Mouse (Mus musculus) brain, adult 10 weeks (tissue): ENCODE measurements around the gene Ppp1r3e. TPM values are rescaled to one million over a fixed set of nuclear protein-coding genes. Genes with fewer than 3 reads are reported as not detected.

ENCODE experiments used
- polyA plus RNA-seq: library from polyadenylated mRNA; stranded (reverse); fragments of 350-450 nt; fragmentation: Illumina TruSeq; extraction: RNeasy Lipid Tissue Mini Kit (QIAGEN cat#74804); gene quantifications from one replicate; pipeline ENCODE4 v1.2.3, GENCODE M21; 2015; ENCODE audit warnings: low read depth, low replicate concordance

Ppp1r3e gene
- polyA plus RNA-seq: 18.4 TPM

DNA sequence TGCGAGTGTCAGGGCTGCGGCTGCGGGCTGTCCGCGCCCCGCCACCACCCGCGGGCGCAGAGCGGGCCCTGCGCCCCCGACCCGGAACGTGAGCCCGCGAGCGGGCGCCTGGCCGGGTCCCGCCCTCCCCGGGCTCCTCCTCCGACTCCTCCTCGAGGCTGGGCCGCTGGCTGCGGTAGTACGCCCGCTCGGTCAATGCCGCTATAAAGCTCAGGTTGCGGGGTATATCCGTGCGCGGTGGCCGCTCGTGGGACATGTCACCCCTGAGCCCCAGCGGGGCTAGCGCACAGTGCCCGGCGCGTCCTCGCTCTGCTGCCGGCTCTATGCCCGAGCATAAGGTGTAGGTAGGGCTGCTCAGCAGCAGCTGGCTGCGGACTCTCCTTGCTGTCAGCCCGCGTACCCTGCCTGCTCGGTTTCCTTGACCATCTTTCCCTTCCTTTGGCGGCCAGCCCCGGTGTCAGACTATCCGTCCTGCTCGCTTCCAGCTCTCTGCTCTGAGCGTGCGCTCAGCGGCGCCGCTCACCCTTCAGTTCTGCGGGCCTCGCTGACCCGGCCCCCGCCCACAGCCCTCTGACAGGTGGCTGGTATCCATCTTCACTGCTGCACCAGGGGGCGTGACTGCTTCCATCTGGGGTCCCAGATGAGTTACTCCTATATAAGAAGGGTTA, at the start of gene Ppp1r3e:
Ppp1r3e (minus strand) TSS at position 503 of the 668 bp plus-strand sequence.

GRCm38 (mm10) chr14:54925349-54926342, 48.3 kb upstream of the Ppp1r3e start, which contains the start of gene Efs:
Gene Efs, minus strand, starts transcription at chr14:54926126.

GRCm38 (mm10) chr14:54912886-54913285, 35.5 kb upstream of the Ppp1r3e start, which contains the start of gene Slc22a17:
Gene Slc22a17, minus strand, starts transcription at chr14:54913132.

GRCm38 (mm10) chr14:54892200-54892599, 14.8 kb upstream of the Ppp1r3e start, which contains the start of gene Pabpn1:
Gene Pabpn1, plus strand, starts transcription at chr14:54892500.

DNA sequence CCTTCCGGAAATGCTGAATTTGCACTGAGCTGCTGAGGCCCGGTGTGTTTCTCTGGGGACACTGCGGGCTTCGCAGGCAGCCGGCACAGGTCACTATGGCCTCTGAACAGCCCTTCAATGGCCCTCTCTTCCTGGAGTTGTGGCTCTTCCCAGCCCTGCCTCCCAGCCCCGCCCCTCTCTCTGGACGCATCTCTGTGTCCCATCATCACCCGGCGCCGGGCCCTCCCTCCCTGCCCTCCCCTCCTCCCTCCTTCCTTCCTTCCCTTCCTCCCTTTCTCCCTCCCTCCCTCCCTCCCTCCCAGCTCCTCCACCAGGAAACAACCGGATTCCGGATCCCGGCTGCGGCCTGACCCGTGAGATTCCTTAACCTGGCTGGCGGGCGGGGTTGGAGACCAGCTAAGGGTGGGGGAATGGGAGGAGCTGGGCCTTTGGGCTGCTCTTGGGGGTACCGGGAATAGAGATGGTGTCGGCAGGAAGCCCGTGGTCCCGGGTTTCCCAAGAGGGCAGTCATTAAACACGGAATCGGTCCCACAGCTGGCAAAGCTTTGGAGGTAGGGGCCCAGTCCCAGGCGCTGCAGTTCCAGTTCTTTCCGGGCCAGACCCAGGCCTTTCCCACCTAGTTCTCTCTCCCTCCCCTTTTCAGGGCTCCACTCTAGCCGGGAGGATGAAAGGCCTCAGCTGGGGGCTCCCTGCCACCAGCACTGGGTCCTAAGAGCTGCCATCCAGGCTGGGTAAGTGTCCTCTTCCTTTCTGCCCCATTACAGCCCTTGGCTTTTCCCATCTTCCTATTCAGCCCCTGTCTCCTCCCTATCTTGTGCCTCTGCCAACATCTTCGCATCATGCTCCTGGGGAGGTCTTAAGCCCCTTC, 6.0 kb upstream of the Ppp1r3e start, which contains the start of the genes Bcl2l2 and Gm20521:
Bcl2l2 (plus strand) TSS at position 224 of the 868 bp plus-strand sequence.
Gm20521 (plus strand) TSS at position 288 of the 868 bp plus-strand sequence.

DNA sequence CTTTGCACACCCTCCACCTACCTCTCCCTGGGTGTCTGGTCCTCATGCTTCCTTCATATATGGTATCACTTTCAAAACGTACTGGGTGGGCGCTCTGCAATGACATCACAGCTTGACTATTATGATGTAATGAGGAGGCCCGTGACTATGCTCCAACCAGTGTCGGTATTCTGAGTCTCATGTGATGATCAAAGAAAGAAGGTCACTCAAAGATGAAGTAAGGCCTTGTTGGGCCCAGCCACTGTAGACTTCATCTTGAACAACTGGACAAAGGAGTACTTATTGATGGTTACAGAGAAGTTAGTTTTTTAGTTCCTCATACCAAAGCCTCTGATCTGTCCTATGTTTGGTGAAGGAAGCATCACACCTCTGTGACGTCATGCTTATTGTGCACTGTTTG, 6.5 kb downstream of the Ppp1r3e start, which contains the start of gene Homez:
Homez (minus strand) TSS at position 101 of the 400 bp plus-strand sequence.

Other genes starting within 250 kb of the Ppp1r3e start
- not detected for gene Gm17606, start 236.6 kb downstream of the Ppp1r3e start, polyA plus RNA-seq
- gene Cdh24, start 236.2 kb downstream of the Ppp1r3e start, polyA plus RNA-seq: 6.1 TPM
- 31.4 TPM for gene 1700123O20Rik, start 191.3 kb downstream of the Ppp1r3e start, polyA plus RNA-seq
- 136 TPM for gene Acin1, start 190.6 kb downstream of the Ppp1r3e start, polyA plus RNA-seq
- gene Gm29776, start 178.7 kb downstream of the Ppp1r3e start, polyA plus RNA-seq: not detected
- gene Cebpe, start 165.4 kb downstream of the Ppp1r3e start, polyA plus RNA-seq: not detected
- 35.8 TPM for gene Slc7a8, start 95.6 kb downstream of the Ppp1r3e start, polyA plus RNA-seq
- gene Rnf212b, start 63.4 kb downstream of the Ppp1r3e start, polyA plus RNA-seq: not detected
- gene Homez, start 6.6 kb downstream of the Ppp1r3e start, polyA plus RNA-seq: 11.7 TPM
- gene Bcl2l2, start 5.8 kb upstream of the Ppp1r3e start, polyA plus RNA-seq: 100 TPM
- not detected for gene Gm20521, start 5.9 kb upstream of the Ppp1r3e start, polyA plus RNA-seq
- 242 TPM for gene Pabpn1, start 14.9 kb upstream of the Ppp1r3e start, polyA plus RNA-seq
- 521 TPM for gene Slc22a17, start 35.6 kb upstream of the Ppp1r3e start, polyA plus RNA-seq
- gene Efs, start 48.6 kb upstream of the Ppp1r3e start, polyA plus RNA-seq: 10.0 TPM
- not detected for gene Il25, start 55.1 kb upstream of the Ppp1r3e start, polyA plus RNA-seq
- gene Cmtm5, start 58.7 kb upstream of the Ppp1r3e start, polyA plus RNA-seq: 113 TPM
- 1.4 TPM for gene Myh6, start 89.4 kb upstream of the Ppp1r3e start, polyA plus RNA-seq
- not detected for gene Gm17428, start 99.4 kb upstream of the Ppp1r3e start, polyA plus RNA-seq
- gene Myh7, start 117.1 kb upstream of the Ppp1r3e start, polyA plus RNA-seq: 17.5 TPM
- gene Ngdn, start 137.9 kb upstream of the Ppp1r3e start, polyA plus RNA-seq: 34.0 TPM
- gene Zfhx2, start 214.8 kb upstream of the Ppp1r3e start, polyA plus RNA-seq: 15.5 TPM
- gene Thtpa, start 217.2 kb upstream of the Ppp1r3e start, polyA plus RNA-seq: 28.1 TPM
- gene Ap1g2, start 229.0 kb upstream of the Ppp1r3e start, polyA plus RNA-seq: 7.5 TPM
- 157 TPM for gene Jph4, start 239.4 kb upstream of the Ppp1r3e start, polyA plus RNA-seq